Mouse (Mus musculus): ENCODE results near the gene Card6.
A peak's percentile ranks its signal among the peaks of the same experiment; 100 is the strongest.
"Not testable (repeated sequence)": the region's sequence is repeated elsewhere in the genome, so short reads cannot be mapped to it uniquely, and the experiment has no call there.

Gene Card6

GRCm38 (mm10) chr15:5130887-5131668 lies 22.7 kb upstream of the Card6 start:
- DNase-seq (ENCODE audit: low spot score in 2 of 2), result not testable (repeated sequence)

- DNase-seq (ENCODE audit: low spot score in 2 of 2), result no peak
These were observed 20.9 kb upstream of the Card6 start for GRCm38 (mm10) chr15:5129111-5129805.

- DNase-seq (ENCODE audit: low spot score in 2 of 2), result no peak
These were observed 20.0 kb upstream of the Card6 start for GRCm38 (mm10) chr15:5128176-5128940.

DNA sequence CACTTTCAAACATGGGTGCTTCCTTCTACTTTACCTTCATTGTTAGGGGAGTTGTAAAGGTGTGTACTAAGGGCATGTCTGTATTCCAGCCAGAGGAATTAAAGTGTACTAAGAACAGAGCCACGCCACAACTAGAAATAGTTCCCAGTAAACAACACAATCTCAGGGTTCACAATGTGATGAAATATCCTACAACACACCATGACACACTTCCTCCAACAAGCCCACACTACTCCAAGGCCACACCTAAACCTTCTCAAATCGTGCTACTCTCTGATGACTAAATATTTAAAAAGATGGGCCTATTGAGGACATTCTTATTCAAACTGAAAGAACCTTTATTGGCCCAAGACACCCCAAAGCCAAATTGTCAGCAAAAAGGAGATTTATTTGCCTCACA lies 19.1 kb upstream of the Card6 start:
- DNase-seq (ENCODE audit: low spot score in 2 of 2), result no peak

- DNase-seq (ENCODE audit: low spot score in 2 of 2), result no peak
These were observed 18.1 kb upstream of the Card6 start for GRCm38 (mm10) chr15:5126456-5126855.

GRCm38 (mm10) chr15:5121535-5122313 lies 13.4 kb upstream of the Card6 start:
- DNase-seq (ENCODE audit: low spot score in 2 of 2), result no peak

DNA sequence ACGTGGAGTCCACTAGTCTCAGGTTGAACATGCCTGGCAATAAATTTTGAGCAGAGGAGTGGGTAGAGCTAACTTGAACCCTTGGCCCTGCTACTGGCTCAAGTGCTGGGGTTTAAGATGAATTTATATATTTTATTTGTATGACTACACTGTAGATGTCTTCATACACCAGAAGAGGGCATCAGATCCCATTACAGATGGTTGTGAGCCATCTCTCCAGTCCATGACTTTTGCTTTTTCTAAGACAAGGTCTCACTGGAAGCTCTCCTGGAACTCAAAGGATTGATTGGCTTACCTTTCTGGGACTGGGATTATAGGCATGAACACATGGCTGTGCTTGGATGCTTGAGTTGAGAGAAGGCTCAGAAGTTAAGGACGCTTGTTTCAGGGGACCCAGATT lies 11.4 kb upstream of the Card6 start:
- DNase-seq (ENCODE audit: low spot score in 2 of 2), result no peak

DNA sequence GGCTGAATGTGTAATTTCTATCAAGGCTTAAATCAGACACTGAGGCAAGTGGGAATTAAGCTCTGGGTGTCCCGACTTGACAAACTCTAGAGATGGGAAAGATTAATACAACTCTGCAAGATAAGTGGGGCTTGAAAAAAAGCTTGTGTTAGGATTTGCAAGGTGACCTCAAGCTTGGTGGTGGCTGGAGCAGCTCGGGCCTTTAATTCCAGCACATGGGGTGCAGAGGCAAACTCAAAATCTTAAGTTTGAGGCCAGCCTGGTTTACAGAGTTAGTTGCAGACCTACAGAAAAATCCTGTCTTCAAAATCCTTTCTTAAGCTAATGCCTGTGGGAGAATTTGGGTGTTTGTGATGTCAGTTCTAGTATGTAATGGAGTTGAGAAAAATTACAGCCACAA lies 10.9 kb upstream of the Card6 start:
- DNase-seq (ENCODE audit: low spot score in 2 of 2), result no peak

GRCm38 (mm10) chr15:5118626-5119025 lies 10.3 kb upstream of the Card6 start:
- DNase-seq (ENCODE audit: low spot score in 2 of 2), result no peak

GRCm38 (mm10) chr15:5117031-5117601 lies 8.8 kb upstream of the Card6 start:
- peak in 1 of 2 experiments; percentile 34 for DNase-seq (ENCODE audit: low spot score in 2 of 2)

DNA sequence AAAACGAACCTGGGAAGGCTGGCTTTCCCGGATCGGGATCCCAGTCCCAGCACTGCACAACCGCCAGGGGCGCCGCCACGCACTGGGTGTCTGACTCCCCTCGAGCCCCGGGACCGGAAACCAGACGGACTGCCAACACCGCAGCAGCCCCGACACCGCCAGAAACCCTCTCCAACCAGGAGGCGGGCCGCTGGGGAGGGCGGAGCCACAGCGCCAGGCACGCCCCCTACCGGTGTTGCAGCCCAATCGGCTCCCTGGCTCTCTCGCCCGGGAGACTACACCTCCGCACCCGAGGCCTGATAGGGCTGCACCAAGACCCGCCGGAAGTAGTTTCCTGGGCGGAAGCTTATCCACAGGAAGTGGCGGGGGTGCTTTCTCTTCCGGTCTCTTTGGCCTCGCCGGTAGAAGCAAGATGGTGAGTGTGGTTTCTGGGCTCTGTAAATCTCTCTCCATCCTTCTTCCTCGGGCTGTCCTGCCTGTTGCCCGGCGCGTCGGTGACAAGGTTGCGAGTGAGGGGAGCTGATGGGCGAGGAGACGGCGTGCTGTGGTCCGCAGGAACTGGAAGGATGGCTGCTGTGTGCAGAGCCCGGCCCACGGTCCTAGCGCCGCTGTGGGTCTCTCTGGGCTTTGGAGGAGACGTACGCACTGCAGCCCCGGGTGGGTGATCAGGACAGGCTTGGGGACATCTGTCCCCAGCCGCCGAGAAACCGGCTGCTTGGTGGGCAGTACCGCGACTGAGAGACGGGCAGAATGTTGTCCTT lies 8.1 kb upstream of the Card6 start, which contains the start of gene Rpl37:
Gene Rpl37, plus strand, starts transcription at position 376 of the 761 bp plus-strand sequence.
- peak; percentile 99 for DNase-seq (ENCODE audit: low spot score in 2 of 2)

DNA sequence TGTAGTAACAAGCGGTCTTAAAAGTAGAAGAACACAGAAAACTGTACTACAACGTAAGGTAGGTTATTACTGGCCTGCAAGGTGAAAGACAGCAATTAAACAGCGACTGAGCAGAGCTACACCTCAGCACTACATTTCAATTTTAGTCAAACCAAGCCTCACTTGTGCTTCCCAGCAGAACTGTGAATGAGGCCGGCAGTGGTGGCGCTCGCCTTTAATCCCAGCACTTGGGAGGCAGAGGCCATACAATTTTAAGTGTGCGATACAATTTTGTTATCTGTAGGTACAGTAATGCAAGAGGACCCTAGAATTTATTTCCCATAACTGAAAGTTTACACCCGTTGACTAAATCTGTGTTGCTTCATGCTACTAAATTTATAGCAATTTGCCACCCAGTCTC lies 6.8 kb upstream of the Card6 start:
- DNase-seq (ENCODE audit: low spot score in 2 of 2), result no peak

- no peak for DNase-seq (ENCODE audit: low spot score in 2 of 2)
These were observed 4.3 kb upstream of the Card6 start for GRCm38 (mm10) chr15:5112651-5113050.

GRCm38 (mm10) chr15:5108655-5109040 lies 309 bp upstream of the Card6 start:
- DNase-seq (ENCODE audit: low spot score in 2 of 2), result no peak

DNA sequence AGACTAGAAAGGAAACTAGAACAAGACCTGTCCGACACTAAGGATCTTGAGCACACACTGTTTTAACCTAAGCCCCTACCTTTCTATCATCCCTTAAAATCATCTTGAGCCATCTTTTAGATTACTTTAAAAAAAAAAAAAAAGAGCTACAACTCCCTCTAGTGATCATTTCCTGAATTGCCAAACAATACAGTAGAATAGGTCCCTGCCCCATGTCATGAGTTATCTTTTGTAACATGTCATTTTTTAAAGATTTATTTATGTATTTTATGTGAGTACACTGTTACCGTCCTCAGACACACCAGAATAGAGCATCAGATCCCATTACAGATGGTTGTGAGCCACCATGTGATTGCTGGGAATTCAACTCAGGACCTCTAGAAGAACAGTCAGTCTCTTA lies 2.0 kb downstream of the Card6 start:
- DNase-seq (ENCODE audit: low spot score in 2 of 2), result no peak

- DNase-seq (ENCODE audit: low spot score in 2 of 2), result peak in 1 of 2 experiments; percentile 16
These were observed 2.4 kb downstream of the Card6 start for GRCm38 (mm10) chr15:5105891-5106290.

- no peak for DNase-seq (ENCODE audit: low spot score in 2 of 2)
These were observed 6.0 kb downstream of the Card6 start for GRCm38 (mm10) chr15:5102312-5102711.

GRCm38 (mm10) chr15:5097376-5097775 lies 11.0 kb downstream of the Card6 start:
- no peak for DNase-seq (ENCODE audit: low spot score in 2 of 2)

DNA sequence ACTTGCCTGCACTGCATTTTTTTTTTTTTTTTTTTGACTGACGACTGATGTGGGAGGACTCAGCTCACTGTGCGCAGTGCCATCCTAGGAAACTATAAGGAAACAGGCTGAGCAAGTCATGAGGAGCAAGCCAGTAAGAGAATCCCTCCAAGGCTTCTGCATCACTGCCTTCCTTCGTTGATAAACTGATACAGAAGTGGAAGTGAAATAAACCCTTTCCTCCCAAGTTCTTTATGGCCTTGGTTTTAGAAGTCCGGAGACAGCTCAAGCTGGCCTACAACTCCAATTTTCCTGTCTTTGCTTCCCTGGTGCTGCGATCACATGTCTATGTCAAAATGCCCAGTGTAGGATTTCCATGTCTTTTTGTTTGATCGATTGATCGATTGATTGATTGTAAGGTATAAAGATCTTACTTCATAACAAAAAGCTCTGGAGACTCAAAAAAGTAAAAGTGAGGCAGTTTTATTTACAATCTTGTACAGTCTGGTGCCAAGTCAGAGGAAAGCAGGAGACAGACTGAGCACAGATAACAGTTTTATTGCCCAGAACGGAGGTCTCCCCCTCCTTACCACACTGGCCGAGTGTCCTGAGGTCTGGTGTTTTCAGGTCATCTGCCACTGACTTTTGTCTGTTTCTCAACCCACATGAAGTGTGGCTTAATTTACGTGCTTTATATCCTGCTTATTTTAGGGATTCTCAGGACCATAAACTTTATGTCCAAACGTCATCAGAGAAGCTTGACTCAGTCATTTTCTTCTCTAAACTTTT lies 12.6 kb downstream of the Card6 start:
- no peak for DNase-seq (ENCODE audit: low spot score in 2 of 2)

GRCm38 (mm10) chr15:5090131-5090530 lies 18.2 kb downstream of the Card6 start:
- no peak for DNase-seq (ENCODE audit: low spot score in 2 of 2)

Data from right cerebral cortex, postnatal 10 days (tissue).